ENCODE assay signal across 8 mouse cellular contexts in genomic region chr9:40192098-40193038, GRCm38 (mm10). TPM values are rescaled to one million over a fixed set of nuclear protein-coding genes. Genes with fewer than 3 reads are reported as not detected.
DNase-seq lines count a peak whose midpoint lies in the region; ATAC-seq lines count a peak whose summit lies in the region.

Gene Zfp202, plus strand, starts transcription at chr9:40192316.

- DNase-seq in adrenal gland, adult (ENCODE audit: inconsistent age in 2 of 2, low spot score in 1 of 2): peak; percentile 93 to 97
- peak; percentile 94 for DNase-seq in embryo, embryonic 10 days (ENCODE audit: low spot score)
- peak; percentile 91 for DNase-seq in gastrocnemius, postnatal 14 days
- peak; percentile 84 to 95 for DNase-seq in left cerebral cortex, postnatal 10 days (ENCODE audit: extremely low spot score in 1 of 2, low spot score in 2 of 2)
- peak; percentile 93 to 94 for DNase-seq in right cerebral cortex, postnatal 10 days (ENCODE audit: low spot score in 2 of 2)
- peak; percentile 88 for DNase-seq in urinary bladder, postnatal 14 days (ENCODE audit: low spot score)

- intact Hi-C loops in gastrocnemius, postnatal 14 days (cut with DNase I; ENCODE audit: low total_unique reads): no loop called here
- intact Hi-C loops in left cerebral cortex, postnatal 10 days (cut with DNase I): no loop called here

- ATAC-seq in inflammation-experienced regulatory T-cells, adult 6 months: peak; percentile 86
- peak; percentile 75 for ATAC-seq in megakaryocyte progenitor cell, adult 5-6 weeks (replicated peaks; ENCODE audit: poor library complexity)

RNA-seq across cellular contexts. Expression of gene Zfp202, which starts in this region (rescaled TPM):
- 1 to 10 TPM; 1.9 to 3.0 TPM for total RNA-seq in gastrocnemius, postnatal 14 days (2021)
- 1 to 10 TPM in 2 of 3 experiments, under 1 TPM in 1; 0.44 to 2.2 (median 1.6) TPM for polyA plus RNA-seq in inflammation-experienced regulatory T-cells, adult 6 months (2017; shearing (Covaris generic))
- 1 to 10 TPM; 4.0 to 4.9 TPM for total RNA-seq in left cerebral cortex, postnatal 10 days (2021)
- total RNA-seq in megakaryocyte progenitor cell, adult 5-6 weeks (2015): 3.0 and 4.6 TPM in 2 replicates
- total RNA-seq in megakaryocyte progenitor cell, adult 5-6 weeks (2017): 2.3 and 4.9 TPM in 2 replicates

Comparison
In these comparisons a context has a peak if more than half of its experiments do, and no peak if none do; other contexts are left out.
1. Peak in every context shown above with its lines: DNase-seq and ATAC-seq.